Mouse (Mus musculus): ENCODE data around the gene Gm38392.

- TF ChIP-seq POLR2A (IDR thresholded peaks at IDR 0.05; ENCODE audit: borderline replicate concordance, control insufficient read depth, low read depth, low read length) (no peak), CTCF (IDR thresholded peaks at IDR 0.05; ENCODE audit: control insufficient read depth, insufficient read depth, low read length) (no peak)
These were observed 49.9 kb downstream of the Gm38392 start for GRCm38 (mm10) chr3:88237161-88237555.

All from bone marrow, adult 2 months (tissue).